Mouse (Mus musculus) erythroblast, embryonic 14.5 days (primary cell): ENCODE data around the gene Dlx1. TPM values are rescaled to one million over a fixed set of nuclear protein-coding genes. Genes with fewer than 3 reads are reported as not detected.
A peak's percentile ranks its signal among the peaks of the same experiment; 100 is the strongest.

ENCODE experiments used
- H3K27me3 ChIP-seq: 2 replicates; pipeline ENCODE4 v1.6.1; 2012; ENCODE audit warnings: inconsistent platforms; ENCODE audit not compliant: control insufficient read depth
- H3K36me3 ChIP-seq: 2 replicates; pipeline ENCODE4 v1.6.1; 2012; ENCODE audit warnings: mild to moderate bottlenecking, inconsistent platforms; ENCODE audit not compliant: control insufficient read depth
- H3K4me1 ChIP-seq: 2 replicates; pipeline ENCODE4 v1.6.1; 2012; ENCODE audit warnings: inconsistent platforms; ENCODE audit not compliant: control insufficient read depth
- H3K4me3 ChIP-seq: replicated peaks from 2 replicates; pipeline ENCODE3; 2012; ENCODE audit warnings: moderate library complexity, mild to moderate bottlenecking, inconsistent platforms
- H3K9me3 ChIP-seq: 2 replicates; pipeline ENCODE4 v1.6.1; 2012; ENCODE audit warnings: low read length, inconsistent platforms, mixed read lengths; ENCODE audit not compliant: control insufficient read depth
- GATA1 ChIP-seq: IDR thresholded peaks from 2 replicates; pipeline ENCODE4 v1.6.1; 2012; ENCODE audit warnings: low read length, inconsistent platforms, mixed read lengths
- TAL1 ChIP-seq: IDR thresholded peaks from 3 replicates; pipeline ENCODE4 v1.6.1; 2012; ENCODE audit warnings: low read length, inconsistent platforms, mixed read lengths
- polyA plus RNA-seq: library from polyadenylated mRNA; stranded (reverse); fragments of >175 nt; gene quantifications from 2 replicates; pipeline ENCODE4 v1.2.3, GENCODE M21; 2012

Gene Dlx1
- polyA plus RNA-seq, 1 experiment, result 0.01 TPM

DNA sequence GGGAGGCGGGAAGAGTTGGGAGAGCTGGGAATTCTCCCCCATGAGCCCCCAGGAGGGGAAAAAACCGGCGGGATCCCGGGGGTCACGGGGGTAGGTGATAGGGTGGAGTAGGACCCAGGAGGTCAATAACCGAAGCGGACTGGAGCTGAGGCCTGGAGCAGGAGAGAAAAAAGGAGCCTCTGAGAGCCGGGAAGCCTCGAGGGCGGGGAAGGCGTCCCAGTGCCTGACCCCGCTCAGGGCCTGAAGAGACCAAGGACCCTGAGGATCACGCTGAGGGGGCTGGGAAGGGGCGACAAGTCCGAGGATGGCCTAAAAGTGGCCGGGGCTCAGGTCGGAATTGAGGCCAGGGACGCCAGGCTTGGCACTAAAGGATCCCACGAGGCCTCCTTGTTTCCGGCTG, 16.0 kb downstream of the Dlx1 start:
- H3K9me3 ChIP-seq, result peaks cover 45% of the 10 kb centered on the region
- H3K36me3 ChIP-seq, result no peaks in the 10 kb centered on the region
- TF ChIP-seq TAL1 (no peak), GATA1 (no peak)
- H3K4me3 ChIP-seq, result no peak overlapping the region
- peaks cover 99% of the 10 kb centered on the region for H3K27me3 ChIP-seq
- H3K4me1 ChIP-seq, result peaks cover 24% of the 10 kb centered on the region

DNA sequence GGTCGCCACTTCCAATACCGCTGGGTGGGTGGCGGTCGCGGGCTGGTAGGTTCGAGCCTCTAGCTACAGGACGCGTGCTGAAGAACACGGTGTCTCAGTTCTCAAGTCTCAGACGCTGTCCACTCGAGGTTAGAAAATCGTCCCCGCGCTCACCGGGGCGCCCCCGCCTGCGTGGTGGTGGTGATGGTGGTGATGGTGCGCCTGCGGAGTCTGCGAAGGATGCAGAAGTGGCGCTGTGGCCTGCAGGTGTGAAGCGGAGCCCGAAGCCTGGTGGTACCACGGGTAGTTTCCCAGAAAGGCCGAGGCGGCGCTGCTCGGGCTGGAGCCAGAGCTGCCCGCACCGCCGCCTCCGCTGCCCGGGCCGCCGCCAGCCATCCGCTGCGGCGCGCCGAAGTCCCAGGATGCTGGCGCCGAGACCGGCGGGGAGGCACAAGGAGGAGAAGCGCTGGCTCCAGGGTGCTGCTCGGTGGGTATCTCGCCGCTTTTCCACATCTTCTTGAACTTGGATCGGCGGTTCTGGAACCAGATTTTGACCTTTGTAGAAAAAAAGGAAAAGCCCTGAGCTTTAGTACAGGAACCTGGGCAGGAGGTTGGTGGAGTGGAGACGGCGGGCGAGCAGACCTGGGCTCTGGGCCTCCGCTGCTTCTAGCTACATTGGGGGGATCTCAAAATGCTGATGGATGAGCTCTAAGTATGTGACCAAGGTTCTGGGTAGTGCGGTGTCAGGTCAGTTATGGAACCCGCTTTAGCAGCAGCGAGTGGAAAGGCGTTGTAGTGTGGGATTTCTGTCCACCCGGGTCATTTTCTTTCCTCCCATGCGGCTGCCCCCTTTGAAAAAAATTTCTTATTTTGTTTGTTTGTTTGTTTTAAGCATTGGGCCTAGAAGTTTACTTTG, 16.7 kb downstream of the Dlx1 start:
- Histone ChIP-seq H3K27me3 (peaks cover 99% of the 10 kb centered on the region), H3K4me1 (peaks cover 21% of the 10 kb centered on the region), H3K4me3 (no peak overlapping the region)

DNA sequence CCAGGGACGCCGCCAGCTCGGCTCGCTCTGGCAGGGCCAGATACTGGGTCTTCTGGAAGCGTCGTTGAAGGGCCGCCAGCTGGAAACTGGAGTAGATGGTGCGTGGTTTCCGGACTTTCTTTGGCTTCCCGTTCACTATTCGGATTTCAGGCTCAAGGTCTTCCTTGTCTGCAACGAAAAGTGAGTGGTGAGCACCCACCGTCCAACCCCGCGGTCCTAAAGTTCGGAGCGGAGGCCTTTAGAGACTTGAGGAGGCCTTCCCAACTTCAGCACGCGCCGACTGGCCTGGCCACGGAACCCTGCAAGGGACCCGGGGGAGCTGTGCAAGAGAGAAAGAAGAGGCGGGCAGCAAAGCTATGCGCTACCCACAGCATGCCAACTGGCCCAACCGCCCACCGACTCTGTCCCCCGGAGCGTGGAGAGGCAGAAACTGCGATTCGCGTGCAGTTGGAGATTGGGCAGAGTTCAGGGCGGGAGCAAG, 17.5 kb downstream of the Dlx1 start:
- TF ChIP-seq GATA1, result no peak
- TF ChIP-seq TAL1, result no peak
- Histone ChIP-seq H3K4me3 (no peak overlapping the region), H3K9me3 (peaks cover 38% of the 10 kb centered on the region), H3K4me1 (peaks cover 21% of the 10 kb centered on the region), H3K36me3 (no peaks in the 10 kb centered on the region), H3K27me3 (peaks cover 99% of the 10 kb centered on the region)

More for the DNA sequence above, 16.7 kb downstream of the Dlx1 start:
- Histone ChIP-seq H3K9me3 (peaks cover 40% of the 10 kb centered on the region), H3K36me3 (no peaks in the 10 kb centered on the region)
- TF ChIP-seq TAL1, result no peak
- TF ChIP-seq GATA1, result no peak

DNA sequence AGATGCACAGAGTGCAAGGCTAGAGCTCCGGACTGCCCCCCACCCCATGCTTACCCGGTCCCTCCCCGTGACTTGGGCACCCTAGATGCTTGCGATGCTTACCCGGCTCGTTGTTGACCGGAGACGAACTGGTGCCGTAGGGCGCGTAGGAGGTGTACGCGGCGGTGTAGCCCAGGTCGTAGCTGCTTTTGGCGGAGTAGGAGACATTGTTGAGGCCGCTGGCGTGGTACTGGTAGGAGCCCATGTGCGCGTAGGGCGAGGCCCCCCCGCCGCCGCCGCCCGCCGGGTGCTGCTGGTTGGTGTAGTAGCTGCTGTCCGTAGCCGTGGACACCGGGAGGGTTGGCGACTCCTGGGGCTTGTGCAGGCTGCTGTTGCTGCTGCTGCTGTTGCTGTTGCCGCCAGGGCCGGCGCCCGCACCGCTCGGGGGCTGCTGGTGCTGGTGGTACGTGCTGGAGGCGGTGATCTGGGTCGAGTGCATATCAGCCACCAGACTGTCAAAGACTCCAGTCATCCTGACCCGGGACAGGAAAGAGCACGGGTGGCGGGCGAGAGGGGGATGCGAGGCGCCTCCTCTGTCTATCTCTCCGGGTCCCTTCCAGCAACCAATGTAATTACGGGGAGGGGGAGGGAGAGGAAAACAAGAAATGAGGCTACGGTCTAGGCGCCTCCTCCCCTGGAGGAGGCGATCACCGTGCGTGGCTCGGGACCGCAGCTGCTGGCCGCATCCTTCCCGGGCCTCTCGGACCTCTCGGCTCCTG, 18.1 kb downstream of the Dlx1 start:
- Histone ChIP-seq H3K9me3 (peaks cover 36% of the 10 kb centered on the region), H3K4me1 (peaks cover 21% of the 10 kb centered on the region), H3K4me3 (peak overlapping the region; percentile 40), H3K27me3 (peaks cover 97% of the 10 kb centered on the region), H3K36me3 (no peaks in the 10 kb centered on the region)
- no peak for TF ChIP-seq GATA1
- no peak for TF ChIP-seq TAL1

DNA sequence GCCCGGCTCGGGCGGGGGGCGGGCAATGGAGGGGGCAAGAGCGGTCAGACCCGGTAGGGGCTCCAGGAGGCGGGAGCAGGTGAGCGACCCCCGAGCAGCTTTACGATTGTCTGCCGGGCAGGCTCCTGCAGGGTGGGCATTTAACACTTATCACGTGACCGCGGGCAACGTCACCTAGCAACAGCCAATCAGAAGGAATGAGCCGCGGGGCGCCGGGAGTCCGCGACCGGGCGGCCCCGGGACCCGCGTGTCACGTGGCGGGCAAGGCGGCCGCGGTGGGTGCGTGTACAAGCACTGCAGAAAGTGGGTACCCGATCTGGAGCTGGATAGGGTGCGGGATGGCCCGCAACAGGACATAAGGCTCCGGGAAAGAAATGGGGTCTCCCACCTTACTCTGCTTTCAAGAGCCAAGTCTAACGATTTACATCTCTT, 18.7 kb downstream of the Dlx1 start, which contains the start of gene Dlx2:
Dlx2 (minus strand) TSS at position 115 of the 432 bp plus-strand sequence.
- Histone ChIP-seq H3K9me3 (peaks cover 34% of the 10 kb centered on the region), H3K4me1 (peaks cover 21% of the 10 kb centered on the region), H3K4me3 (peak within 1 kb of the TSS; percentile 40), H3K36me3 (no peaks in the 10 kb centered on the region), H3K27me3 (peaks cover 97% of the 10 kb centered on the region)
- TF ChIP-seq TAL1 (no peak), GATA1 (no peak)

DNA sequence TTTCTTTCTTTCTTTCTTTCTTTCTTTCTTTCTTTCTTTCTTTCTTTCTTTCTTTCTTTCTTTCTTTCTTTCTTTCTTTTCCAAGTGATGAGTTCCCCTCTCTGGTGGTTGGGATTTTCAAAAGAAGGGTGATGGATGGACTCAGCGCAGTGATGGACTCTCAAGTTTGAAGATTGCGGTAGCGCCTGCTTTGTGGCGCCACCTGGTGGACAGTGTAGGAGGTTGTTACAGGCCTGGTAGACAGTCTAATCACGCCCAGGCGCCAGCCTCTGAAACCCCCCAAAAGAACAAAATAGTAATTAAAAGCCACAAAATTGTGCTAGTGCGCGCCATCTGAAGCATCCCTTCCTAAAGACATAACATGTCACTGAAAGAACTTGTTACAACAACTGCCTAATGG, 19.9 kb downstream of the Dlx1 start:
- peaks cover 97% of the 10 kb centered on the region for H3K27me3 ChIP-seq

DNA sequence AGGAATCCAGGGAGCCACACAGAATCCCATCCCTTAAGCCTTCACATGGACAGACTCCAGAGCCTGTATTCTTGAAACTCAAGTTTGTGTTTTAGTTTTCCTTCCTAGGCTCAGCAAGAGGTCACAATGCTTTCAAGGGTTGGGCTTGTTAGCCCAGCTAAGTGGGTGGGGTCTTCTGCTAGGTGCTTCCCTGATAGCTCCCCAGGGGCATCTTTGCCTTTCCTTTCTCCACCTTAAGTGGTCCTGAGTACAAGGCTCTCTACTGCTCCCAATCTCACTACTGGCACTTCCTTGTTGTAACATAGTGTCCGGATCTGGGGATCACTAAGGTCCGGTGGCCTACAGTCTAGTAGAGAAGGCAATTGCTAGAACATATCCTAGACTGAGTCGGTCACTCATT, 22.4 kb downstream of the Dlx1 start:
- Histone ChIP-seq H3K36me3 (no peaks in the 10 kb centered on the region), H3K4me1 (peaks cover 13% of the 10 kb centered on the region), H3K27me3 (peaks cover 90% of the 10 kb centered on the region), H3K9me3 (peaks cover 15% of the 10 kb centered on the region), H3K4me3 (no peak overlapping the region)
- no peak for TF ChIP-seq GATA1
- TF ChIP-seq TAL1, result no peak

More for the DNA sequence above, 19.9 kb downstream of the Dlx1 start:
- peaks cover 20% of the 10 kb centered on the region for H3K4me1 ChIP-seq
- TF ChIP-seq TAL1, result no peak
- no peak for TF ChIP-seq GATA1
- H3K4me3 ChIP-seq, result no peak overlapping the region
- H3K9me3 ChIP-seq, result peaks cover 31% of the 10 kb centered on the region
- H3K36me3 ChIP-seq, result no peaks in the 10 kb centered on the region

DNA sequence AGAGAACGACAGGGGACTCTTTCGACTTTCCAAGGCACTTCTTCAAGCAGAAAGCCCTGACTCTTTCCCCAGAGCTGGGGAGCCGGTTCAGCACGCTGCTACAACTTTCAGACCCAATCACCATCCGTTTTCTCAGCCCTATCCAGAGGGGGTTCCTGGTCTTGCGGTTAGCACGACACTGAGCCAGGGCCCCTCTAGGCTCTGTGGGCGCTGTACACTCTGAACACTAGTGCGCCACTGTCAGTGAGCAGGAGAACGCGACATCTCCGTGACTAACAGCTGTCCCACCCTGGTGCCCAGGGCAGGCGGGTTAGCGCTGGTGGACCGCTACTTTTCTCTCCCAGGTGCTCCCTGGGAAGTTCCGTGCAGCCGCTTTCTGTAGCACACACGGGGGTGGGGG, 23.8 kb downstream of the Dlx1 start:
- Histone ChIP-seq H3K4me3 (no peak overlapping the region), H3K27me3 (peaks cover 76% of the 10 kb centered on the region), H3K4me1 (peaks cover 1% of the 10 kb centered on the region), H3K9me3 (peaks cover 2% of the 10 kb centered on the region; the same call in 1 of the 2 replicates), H3K36me3 (no peaks in the 10 kb centered on the region)
- no peak for TF ChIP-seq TAL1
- no peak for TF ChIP-seq GATA1

DNA sequence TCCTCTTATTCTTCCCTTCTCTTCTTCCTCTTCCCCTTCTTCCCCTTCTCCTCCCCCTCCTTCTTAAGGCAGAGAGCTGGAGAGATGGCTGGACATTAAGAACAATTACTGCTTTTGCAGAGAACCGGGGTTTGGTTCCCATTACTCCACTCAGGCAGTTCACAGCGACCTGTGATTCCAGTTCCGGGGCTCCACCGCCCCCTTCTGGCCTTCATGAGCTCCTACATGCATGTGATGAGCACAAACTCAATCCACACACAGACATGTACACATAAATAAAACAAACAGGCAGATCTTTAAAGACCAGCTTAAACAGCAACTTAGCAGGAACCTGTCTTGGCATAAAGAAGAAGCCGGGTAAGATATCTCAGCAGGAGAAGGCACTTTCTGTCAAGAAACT, 28.2 kb downstream of the Dlx1 start:
- TF ChIP-seq TAL1, result no peak
- no peak for TF ChIP-seq GATA1
- Histone ChIP-seq H3K4me3 (no peak overlapping the region), H3K9me3 (peaks cover 6% of the 10 kb centered on the region; the same call in 1 of the 2 replicates), H3K36me3 (no peaks in the 10 kb centered on the region), H3K27me3 (peaks cover 38% of the 10 kb centered on the region), H3K4me1 (no peaks in the 10 kb centered on the region)
